Mouse (Mus musculus) cerebellum, adult 9-10 months (tissue): ENCODE measurements around the gene Olfr419.

Source experiments
- DNase-seq: peaks from one replicate; pipeline ENCODE4 v3.0.0; 2022

The Olfr419 gene

GRCm38 (mm10) chr1:174251961-174252360 is at the start of gene Olfr419:
TSS of gene Olfr419 (minus strand) at chr1:174252061.
- DNase-seq: no peak

GRCm38 (mm10) chr1:174270643-174271042 is 18.8 kb upstream of the Olfr419 start:
- no peak for DNase-seq

GRCm38 (mm10) chr1:174269162-174269561 is 17.3 kb upstream of the Olfr419 start:
- no peak for DNase-seq

DNA sequence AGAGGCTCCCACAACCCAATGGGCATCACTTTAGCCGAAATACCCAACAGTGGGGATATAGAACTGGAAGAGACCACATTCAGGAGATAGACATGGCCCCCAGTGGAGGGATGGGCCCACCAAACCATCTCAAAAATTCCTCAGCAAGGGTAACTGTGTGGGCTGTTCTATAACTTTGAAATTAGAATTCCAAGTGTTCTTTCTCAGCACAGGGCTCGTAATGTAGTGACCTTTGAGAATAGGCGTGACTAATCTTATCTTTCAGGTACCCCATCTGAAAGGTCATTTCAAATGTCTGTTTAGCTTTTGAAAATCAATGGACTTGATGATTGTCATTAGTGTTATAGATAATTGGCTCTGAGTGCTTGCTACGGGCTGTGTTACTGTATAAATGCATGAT is 16.0 kb upstream of the Olfr419 start:
- DNase-seq: no peak

GRCm38 (mm10) chr1:174250376-174250775 is 1.5 kb downstream of the Olfr419 start:
- DNase-seq: no peak

DNA sequence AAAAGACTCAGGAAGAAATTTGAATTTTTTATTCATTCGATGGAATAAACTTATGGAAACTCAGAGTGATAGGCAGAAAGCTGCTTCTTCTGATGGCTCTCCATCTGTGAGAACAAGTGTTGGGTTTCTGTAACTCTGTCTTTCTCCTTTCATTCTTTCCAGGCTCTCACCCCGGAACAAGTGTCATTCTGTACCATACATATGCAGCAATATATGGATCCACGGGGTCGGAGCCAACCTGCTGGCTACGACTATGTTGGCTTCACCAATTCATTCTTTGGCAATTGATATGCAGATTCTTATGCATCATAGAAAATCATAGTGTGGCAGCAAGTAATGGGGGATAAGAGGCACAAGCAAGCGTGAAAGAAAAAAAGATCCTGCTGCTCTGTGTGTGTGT is 4.7 kb downstream of the Olfr419 start:
- DNase-seq: no peak

DNA sequence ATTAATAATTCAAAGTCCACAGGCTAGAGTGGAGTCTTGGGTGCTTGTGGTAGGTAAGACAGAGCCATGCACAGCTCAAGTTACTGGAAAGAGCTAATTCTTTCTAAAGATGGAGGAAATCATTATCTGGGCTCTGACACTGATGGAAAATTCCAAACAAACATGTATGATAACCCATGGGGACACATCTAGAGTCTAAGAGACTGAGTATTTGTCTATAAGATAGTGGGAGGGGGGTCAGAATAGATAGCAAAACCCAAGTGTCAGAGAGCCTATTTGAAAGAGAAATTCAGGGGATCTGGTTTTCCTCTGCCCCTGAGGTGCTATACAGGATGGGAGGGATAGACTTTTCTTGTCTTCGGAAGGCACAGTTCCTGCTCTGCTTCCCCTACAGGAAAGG is 5.8 kb downstream of the Olfr419 start:
- DNase-seq: no peak

- no peak for DNase-seq
These were observed 7.2 kb downstream of the Olfr419 start for GRCm38 (mm10) chr1:174244621-174245020.

DNA sequence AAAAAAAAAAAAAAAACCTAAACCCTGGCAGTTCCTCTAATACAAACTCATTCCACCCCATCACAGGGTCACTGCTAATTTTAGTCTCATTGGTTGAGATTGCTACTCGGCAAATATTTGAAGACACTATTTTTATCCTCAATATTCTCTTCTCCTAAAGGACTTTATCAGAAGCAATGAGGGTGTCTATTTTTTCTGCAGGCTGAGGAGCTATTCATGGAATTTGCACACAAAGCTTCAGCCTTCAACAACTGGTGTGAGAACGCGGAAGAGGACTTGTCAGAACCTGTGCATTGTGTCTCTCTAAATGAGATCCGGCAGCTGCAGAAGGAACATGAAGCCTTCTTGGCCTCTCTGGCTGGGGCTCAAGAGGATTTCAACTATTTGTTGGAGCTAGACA is 11.9 kb downstream of the Olfr419 start:
- DNase-seq: no peak

DNA sequence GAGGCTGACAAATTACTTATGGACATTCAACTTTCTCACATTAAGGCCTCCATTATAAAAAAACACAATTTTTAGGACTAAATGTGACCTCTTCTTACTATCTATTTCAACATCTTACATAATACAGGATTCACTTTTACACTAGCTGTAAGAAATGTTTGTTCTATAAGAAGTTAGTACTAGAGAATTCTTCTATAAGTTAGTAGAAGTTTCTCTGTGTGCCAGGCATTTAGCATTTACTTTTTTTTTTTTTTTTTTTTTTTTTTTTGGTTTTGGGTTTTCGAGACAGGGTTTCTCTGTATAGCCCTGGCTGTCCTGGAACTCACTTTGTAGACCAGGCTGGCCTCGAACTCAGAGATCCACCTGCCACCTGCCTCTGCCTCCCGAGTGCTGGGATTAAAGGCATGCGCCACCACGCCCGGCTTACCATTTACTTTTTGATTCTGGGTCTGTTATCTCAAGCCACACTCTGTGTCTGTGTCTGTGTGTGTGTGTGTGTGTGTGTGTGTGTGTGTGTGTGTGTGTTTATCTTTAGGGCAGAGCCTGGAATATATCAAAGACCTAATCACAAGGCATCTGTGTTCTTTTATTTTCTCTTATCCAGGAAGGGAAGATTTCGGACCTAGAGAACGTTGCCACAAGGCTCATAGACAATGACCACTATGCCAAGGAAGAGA is 35.2 kb downstream of the Olfr419 start:
- no peak for DNase-seq

GRCm38 (mm10) chr1:174215270-174216038 is 36.4 kb downstream of the Olfr419 start:
- no peak for DNase-seq

GRCm38 (mm10) chr1:174212286-174212685 is 39.6 kb downstream of the Olfr419 start:
- DNase-seq: no peak

- no peak for DNase-seq
These were observed 47.2 kb downstream of the Olfr419 start for GRCm38 (mm10) chr1:174204699-174205098.
